Mouse (Mus musculus) G1E (cell line): ENCODE results near the gene Nav3. TPM values are rescaled to one million over a fixed set of nuclear protein-coding genes. Genes with fewer than 3 reads are reported as not detected.
A peak's percentile ranks its signal among the peaks of the same experiment; 100 is the strongest.

Experiments
- ATAC-seq: 2 replicates; pipeline ENCODE4 v1.8.0; 2016; ENCODE audit warnings: mild to moderate bottlenecking; ENCODE audit not compliant: insufficient number of reproducible peaks, poor library complexity, low FRiP score, severe bottlenecking; ENCODE audit errors: extremely low read depth
- DNase-seq: peaks from one replicate; pipeline ENCODE4 v3.0.0; 2012; ENCODE audit warnings: low spot score
- H3K27me3 ChIP-seq: 2 replicates; pipeline ENCODE4 v1.6.1; 2012; ENCODE audit warnings: mild to moderate bottlenecking, low read length, inconsistent platforms; ENCODE audit not compliant: insufficient read depth
- H3K36me3 ChIP-seq: replicated peaks from 2 replicates; pipeline ENCODE3; 2012; ENCODE audit warnings: mild to moderate bottlenecking, inconsistent platforms
- H3K4me1 ChIP-seq: 2 replicates; pipeline ENCODE4 v1.6.1; 2012; ENCODE audit warnings: low read depth, low read length, inconsistent platforms, mixed read lengths; ENCODE audit not compliant: insufficient read depth
- H3K4me3 ChIP-seq: 2 replicates; pipeline ENCODE4 v1.5.1; 2012; ENCODE audit warnings: low read depth, mild to moderate bottlenecking, inconsistent platforms, low read length, moderate library complexity, mixed read lengths
- H3K9me3 ChIP-seq: replicated peaks from 2 replicates; pipeline ENCODE4 v1.6.1; 2012; ENCODE audit warnings: inconsistent platforms
- CTCF ChIP-seq: IDR thresholded peaks from 2 replicates; pipeline ENCODE4 v1.5.1; 2012; ENCODE audit warnings: low read depth, low read length, inconsistent platforms, mixed read lengths
- GATA1 ChIP-seq: IDR thresholded peaks from 2 replicates; pipeline ENCODE4 v1.6.1; 2012; ENCODE audit warnings: borderline replicate concordance, low read length, inconsistent platforms, mixed read lengths
- GATA2 ChIP-seq: IDR thresholded peaks from 2 replicates; pipeline ENCODE4 v1.6.1; 2012; ENCODE audit warnings: low read depth, low read length, inconsistent platforms, borderline replicate concordance
- POLR2AphosphoS5 ChIP-seq: IDR thresholded peaks from 2 replicates; pipeline ENCODE4 v1.6.1; 2012; ENCODE audit warnings: low read depth, low read length, inconsistent platforms; ENCODE audit not compliant: insufficient replicate concordance
- TAL1 ChIP-seq: conservative IDR thresholded peaks from 2 replicates; pipeline ENCODE4 v1.6.1; 2012; ENCODE audit warnings: low read depth, low read length, inconsistent platforms, mixed read lengths
- polyA plus RNA-seq: library from polyadenylated mRNA; stranded (reverse); fragments of >175 nt; gene quantifications from 2 replicates; pipeline ENCODE4 v1.2.3, GENCODE M21; 2012
- total RNA-seq, 2 experiments: library from RNA; stranded (forward) in 1 of 2; stranded (reverse) in 1 of 2; fragments of 200-1000 nt in 1 of 2; fragments of >200 nt in 1 of 2; fragmentation: Nextera tagmentation in 1 of 2; gene quantifications; 2 replicates each; pipeline ENCODE4 v1.2.3; 2014 to 2017

Nav3 gene
- total and polyA plus RNA-seq, 3 experiments, result 0.22 TPM; not detected in 2

DNA sequence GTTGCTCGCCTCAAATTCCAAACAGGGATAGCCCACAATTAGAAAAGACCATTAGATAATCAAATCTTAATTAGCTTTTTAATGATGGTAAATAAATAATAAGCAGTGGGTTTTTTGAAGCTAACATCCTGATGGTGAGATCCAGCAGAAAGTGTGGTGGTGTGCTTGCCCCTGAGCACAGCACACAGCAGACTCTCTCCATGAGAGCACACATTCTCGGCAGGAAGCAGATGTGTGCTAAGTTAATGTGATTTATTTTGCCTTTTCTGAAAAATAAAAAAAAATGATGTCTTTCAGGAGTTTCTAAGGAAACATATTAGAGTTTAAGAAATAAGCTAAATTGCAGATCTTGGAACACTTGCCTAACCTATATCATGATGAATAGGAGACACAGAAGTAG is 531.9 kb downstream of the Nav3 start:
- ATAC-seq (no peak), DNase-seq (no peak)
- no peaks in the 10 kb centered on the region for H3K36me3 ChIP-seq
- H3K4me1 ChIP-seq, result no peaks in the 10 kb centered on the region
- no peaks in the 10 kb centered on the region for H3K27me3 ChIP-seq
- no peak for TF ChIP-seq GATA2
- TF ChIP-seq GATA1, result no peak
- TF ChIP-seq TAL1, result no peak
- TF ChIP-seq POLR2AphosphoS5, result no peak
- no peak for TF ChIP-seq CTCF
- H3K9me3 ChIP-seq, result peaks cover 8% of the 10 kb centered on the region
- no peak overlapping the region for H3K4me3 ChIP-seq

- Histone ChIP-seq H3K36me3 (no peaks in the 10 kb centered on the region), H3K4me1 (no peaks in the 10 kb centered on the region), H3K9me3 (peaks cover 8% of the 10 kb centered on the region), H3K27me3 (no peaks in the 10 kb centered on the region), H3K4me3 (no peak overlapping the region)
- ATAC-seq, result no peak
- no peak for DNase-seq
- no peak for TF ChIP-seq GATA2
- TF ChIP-seq GATA1, result no peak
- TF ChIP-seq CTCF, result no peak
- no peak for TF ChIP-seq TAL1
- TF ChIP-seq POLR2AphosphoS5, result no peak
These were observed 534.6 kb downstream of the Nav3 start for GRCm38 (mm10) chr10:109921368-109921767.

DNA sequence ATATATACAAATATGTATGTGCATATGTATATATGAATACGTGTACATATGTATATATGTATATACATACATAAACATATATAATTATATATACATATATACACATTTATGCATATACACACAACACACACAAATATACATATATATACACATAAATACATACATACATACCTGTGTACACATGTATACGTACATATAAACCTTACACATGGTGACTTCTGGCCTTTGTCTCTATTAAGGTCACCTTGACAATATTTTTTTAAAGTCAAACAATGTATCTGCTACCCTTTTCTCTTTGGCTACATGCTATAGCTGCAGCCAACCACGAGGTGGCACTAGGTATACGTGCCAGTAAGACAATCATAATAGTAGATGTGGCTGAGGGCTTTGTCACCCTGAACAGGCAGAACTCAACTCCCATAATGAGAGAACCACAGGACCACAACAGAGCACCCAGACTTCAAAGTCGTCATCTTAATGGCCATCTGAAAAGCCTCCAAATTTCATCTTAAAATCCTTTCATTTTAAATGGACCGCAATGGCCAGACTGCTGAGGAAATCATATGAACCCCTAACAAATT is 535.3 kb downstream of the Nav3 start:
- Histone ChIP-seq H3K27me3 (no peaks in the 10 kb centered on the region), H3K4me3 (no peak overlapping the region), H3K9me3 (peaks cover 6% of the 10 kb centered on the region), H3K4me1 (no peaks in the 10 kb centered on the region), H3K36me3 (no peaks in the 10 kb centered on the region)
- TF ChIP-seq GATA2, result no peak
- no peak for TF ChIP-seq TAL1
- TF ChIP-seq POLR2AphosphoS5, result no peak
- TF ChIP-seq CTCF, result no peak
- no peak for TF ChIP-seq GATA1
- ATAC-seq (peak; percentile 50; the same call in 1 of the 2 replicates), DNase-seq (no peak)

DNA sequence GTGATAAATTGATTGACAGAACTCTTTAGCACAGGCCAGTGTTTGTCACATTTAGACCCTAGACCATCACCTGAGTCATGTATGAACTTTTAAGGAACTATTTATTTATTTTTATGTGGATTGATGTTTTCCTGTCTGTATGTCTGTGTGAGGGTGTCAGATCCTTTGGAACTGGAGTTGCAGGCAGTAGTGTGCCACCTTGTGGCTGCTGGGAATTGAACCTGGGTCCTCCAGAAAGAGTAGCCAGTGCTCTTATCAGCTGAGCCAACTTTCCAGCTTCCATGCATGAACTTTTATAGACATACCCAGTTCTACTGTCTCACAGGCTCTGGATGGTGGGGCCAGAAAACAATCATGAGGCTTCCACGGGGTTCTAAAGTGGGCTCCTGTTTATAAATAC is 536.5 kb downstream of the Nav3 start:
- H3K4me1 ChIP-seq, result no peaks in the 10 kb centered on the region
- no peak for DNase-seq
- no peaks in the 10 kb centered on the region for H3K27me3 ChIP-seq
- TF ChIP-seq CTCF, result no peak
- TF ChIP-seq TAL1, result no peak
- TF ChIP-seq POLR2AphosphoS5, result no peak
- TF ChIP-seq GATA1, result no peak
- TF ChIP-seq GATA2, result no peak
- ATAC-seq, result no peak
- H3K4me3 ChIP-seq, result no peak overlapping the region
- no peaks in the 10 kb centered on the region for H3K36me3 ChIP-seq
- H3K9me3 ChIP-seq, result peaks cover 5% of the 10 kb centered on the region; the same call in 1 of the 2 replicates

DNA sequence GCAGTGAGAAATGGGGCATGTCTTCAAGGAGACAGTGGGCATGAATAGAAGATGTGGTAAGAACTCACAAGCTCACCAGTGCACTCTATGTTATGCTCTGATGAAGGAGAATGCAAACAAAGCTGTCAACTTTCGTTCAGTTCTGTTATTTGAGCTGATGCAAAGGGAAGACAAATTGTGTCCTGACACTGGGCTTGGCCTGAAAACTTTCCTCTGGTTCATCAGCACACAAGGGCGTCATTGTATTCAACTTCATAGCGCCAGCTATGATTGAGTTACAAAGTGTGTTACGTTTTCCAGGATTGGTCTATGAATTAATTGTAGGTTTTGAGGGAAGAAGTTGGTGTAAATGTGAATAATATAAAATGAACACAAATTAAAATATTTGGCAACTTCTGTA is 548.8 kb downstream of the Nav3 start:
- Histone ChIP-seq H3K36me3 (no peaks in the 10 kb centered on the region), H3K4me3 (no peak overlapping the region), H3K4me1 (no peaks in the 10 kb centered on the region), H3K27me3 (no peaks in the 10 kb centered on the region), H3K9me3 (peaks cover 17% of the 10 kb centered on the region)
- no peak for TF ChIP-seq CTCF
- no peak for TF ChIP-seq POLR2AphosphoS5
- TF ChIP-seq GATA1, result no peak
- TF ChIP-seq GATA2, result no peak
- no peak for TF ChIP-seq TAL1
- no peak for ATAC-seq
- no peak for DNase-seq

DNA sequence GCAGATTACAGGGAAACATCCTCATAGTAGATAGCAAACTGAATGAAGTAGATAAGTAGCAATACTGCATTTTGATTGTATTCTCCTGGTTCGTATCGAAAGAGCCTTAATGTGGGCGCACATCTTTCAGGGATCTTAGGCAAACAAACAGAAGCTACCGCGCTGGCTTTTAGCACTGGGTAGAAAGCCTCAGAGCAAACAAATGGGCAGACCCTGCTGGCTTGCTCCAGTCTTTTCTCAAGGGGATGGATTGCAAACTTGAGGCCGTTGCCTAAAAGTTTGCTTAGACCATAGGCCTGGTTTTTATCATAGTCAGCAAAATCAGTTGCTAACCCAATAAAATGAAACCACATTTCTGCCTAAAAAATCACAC is 549.6 kb downstream of the Nav3 start:
- TF ChIP-seq POLR2AphosphoS5 (no peak), TAL1 (no peak), GATA2 (no peak), GATA1 (no peak)
- DNase-seq (no peak), ATAC-seq (no peak)
- Histone ChIP-seq H3K27me3 (no peaks in the 10 kb centered on the region), H3K36me3 (no peaks in the 10 kb centered on the region), H3K4me3 (no peak overlapping the region), H3K4me1 (no peaks in the 10 kb centered on the region), H3K9me3 (peaks cover 17% of the 10 kb centered on the region)
